Mouse (Mus musculus) thymus, adult 2 months (tissue): ENCODE measurements around the gene Atg13. TPM values are rescaled to one million over a fixed set of nuclear protein-coding genes. Genes with fewer than 3 reads are reported as not detected.
A peak's percentile ranks its signal among the peaks of the same experiment; 100 is the strongest.
"Not testable (repeated sequence)": the region's sequence is repeated elsewhere in the genome, so short reads cannot be mapped to it uniquely, and the experiment has no call there.

Experiments
- DNase-seq: peaks from one replicate; pipeline ENCODE4 v3.0.0; 2021
- H3K27ac ChIP-seq: fragments of 200-500 bp; 2 replicates; pipeline ENCODE4 v1.5.1; 2012; ENCODE audit warnings: low read length, control low read depth; ENCODE audit not compliant: control insufficient read depth, insufficient read depth
- H3K27me3 ChIP-seq: fragments of 200-500 bp; 2 replicates; pipeline ENCODE4 v1.6.1; 2012; ENCODE audit warnings: mild to moderate bottlenecking, low read length, moderate library complexity, mixed read lengths; ENCODE audit not compliant: control insufficient read depth, insufficient read depth
- H3K36me3 ChIP-seq: fragments of 200-500 bp; 2 replicates; pipeline ENCODE4 v1.6.1; 2012; ENCODE audit warnings: mild to moderate bottlenecking, low read length, moderate library complexity; ENCODE audit not compliant: control insufficient read depth, insufficient read depth
- H3K4me1 ChIP-seq: fragments of 200-500 bp; replicated peaks from 2 replicates; pipeline ENCODE4 v1.6.1; 2012; ENCODE audit warnings: low read length; ENCODE audit not compliant: control insufficient read depth, insufficient read depth
- H3K4me3 ChIP-seq: fragments of 200-500 bp; 2 replicates; pipeline ENCODE4 v1.5.1; 2012; ENCODE audit warnings: mild to moderate bottlenecking, low read length, control low read depth, moderate library complexity; ENCODE audit not compliant: control insufficient read depth, insufficient read depth
- CTCF ChIP-seq: fragments of 200-500 bp; IDR thresholded peaks from 2 replicates; pipeline ENCODE4 v1.5.1; 2012; ENCODE audit warnings: mild to moderate bottlenecking, control low read depth, low read length, moderate library complexity, borderline replicate concordance; ENCODE audit not compliant: control insufficient read depth, poor library complexity, insufficient read depth; ENCODE audit errors: extremely low read depth
- POLR2A ChIP-seq: fragments of 200-500 bp; IDR thresholded peaks from 2 replicates; pipeline ENCODE4 v1.6.1; 2012; ENCODE audit warnings: mild to moderate bottlenecking, low read length, control low read depth, moderate library complexity; ENCODE audit not compliant: control insufficient read depth, poor library complexity, insufficient read depth; ENCODE audit errors: extremely low read depth
- WGBS: fragments of 180-500 bp; shearing (Covaris S2); methylation state at CpG from one replicate; pipeline ENCODE4 v1.1.7; 2018; 5-methylcytosine and 5-hydroxymethylcytosine counted together
- polyA plus RNA-seq: library from polyadenylated mRNA; depleted of rRNA; stranded (reverse); fragments of >200 nt; gene quantifications from 2 replicates; pipeline ENCODE4 v1.2.3, GENCODE M21; 2012

Gene Atg13
- polyA plus RNA-seq, 1 experiment: 50.4 TPM

DNA sequence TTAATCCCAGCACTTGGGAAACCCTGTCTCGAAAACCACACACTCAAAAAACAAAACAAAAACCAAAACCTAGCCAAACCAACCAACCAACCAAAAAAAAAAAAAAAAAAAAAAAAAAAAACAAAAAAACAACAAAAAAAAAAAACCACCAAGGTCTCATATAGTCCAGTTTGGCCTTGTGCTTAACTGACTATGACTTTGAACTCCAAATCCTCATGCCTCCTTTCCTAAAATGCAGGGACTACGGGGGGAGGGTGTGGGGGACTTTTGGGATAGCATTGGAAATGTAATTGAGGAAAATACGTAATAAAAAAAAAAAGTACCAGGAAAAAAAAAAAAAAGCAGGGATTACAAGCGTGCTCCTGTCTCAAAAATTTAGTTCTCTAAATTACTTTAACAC is 19.2 kb upstream of the Atg13 start:
- DNase-seq: no peak
- Histone ChIP-seq H3K4me3 (no peak overlapping the region), H3K4me1 (no peaks in the 10 kb centered on the region), H3K36me3 (no peaks in the 10 kb centered on the region), H3K27ac (no peak overlapping the region), H3K27me3 (no peaks in the 10 kb centered on the region)
- TF ChIP-seq CTCF (no peak), POLR2A (no peak)
- WGBS: 30% methylated on average over 4 of the region's 4 CpGs

DNA sequence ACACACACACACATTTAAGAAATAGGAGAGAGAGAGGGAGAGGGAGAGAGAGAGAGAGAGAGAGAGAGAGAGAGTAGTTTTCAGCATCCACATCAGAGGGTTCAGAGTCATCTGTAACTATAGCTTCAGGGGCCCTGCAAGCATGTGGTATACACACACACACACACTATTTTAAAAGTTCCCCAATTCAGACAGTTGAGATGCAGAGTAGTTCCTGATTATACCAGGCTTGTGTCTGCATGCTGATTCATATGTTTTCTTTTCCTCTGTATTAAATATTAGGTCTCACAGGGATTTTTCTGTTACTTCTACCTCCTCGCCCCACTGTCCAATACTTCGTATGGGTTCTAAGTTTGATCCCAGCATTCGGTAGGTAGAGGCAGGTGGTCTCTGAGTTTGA is 16.6 kb upstream of the Atg13 start:
- H3K36me3 ChIP-seq: no peaks in the 10 kb centered on the region
- H3K4me1 ChIP-seq: no peaks in the 10 kb centered on the region
- no peaks in the 10 kb centered on the region for H3K27me3 ChIP-seq
- H3K4me3 ChIP-seq: no peak overlapping the region
- H3K27ac ChIP-seq: no peak overlapping the region
- WGBS: 78% methylated on average over 3 of the region's 3 CpGs
- TF ChIP-seq POLR2A (no peak), CTCF (no peak)
- DNase-seq: no peak

DNA sequence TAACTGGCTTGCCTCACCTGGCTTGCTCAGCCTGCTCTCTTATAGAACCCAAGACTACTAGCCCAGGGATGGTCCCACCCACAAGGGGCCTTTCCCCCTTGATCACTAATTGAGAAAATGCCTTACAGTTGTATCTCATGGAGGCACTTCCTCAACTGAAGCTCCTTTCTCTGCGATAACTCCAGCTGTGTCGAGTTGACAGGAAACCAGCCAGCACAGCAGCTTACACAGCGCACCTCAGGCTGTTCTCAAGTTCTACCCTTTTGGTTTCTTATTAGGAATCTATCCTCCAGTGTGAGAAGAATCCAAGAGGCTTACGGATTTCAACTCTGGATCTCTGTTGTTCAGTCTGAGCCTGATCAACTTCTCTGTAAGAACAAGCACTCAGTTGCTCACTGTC is 15.1 kb upstream of the Atg13 start:
- WGBS: 12% methylated on average over 4 of the region's 4 CpGs
- DNase-seq: peak; percentile 27
- H3K27ac ChIP-seq, H3K36me3 ChIP-seq, H3K4me1 ChIP-seq, H3K27me3 ChIP-seq, H3K4me3 ChIP-seq: not testable (repeated sequence)

DNA sequence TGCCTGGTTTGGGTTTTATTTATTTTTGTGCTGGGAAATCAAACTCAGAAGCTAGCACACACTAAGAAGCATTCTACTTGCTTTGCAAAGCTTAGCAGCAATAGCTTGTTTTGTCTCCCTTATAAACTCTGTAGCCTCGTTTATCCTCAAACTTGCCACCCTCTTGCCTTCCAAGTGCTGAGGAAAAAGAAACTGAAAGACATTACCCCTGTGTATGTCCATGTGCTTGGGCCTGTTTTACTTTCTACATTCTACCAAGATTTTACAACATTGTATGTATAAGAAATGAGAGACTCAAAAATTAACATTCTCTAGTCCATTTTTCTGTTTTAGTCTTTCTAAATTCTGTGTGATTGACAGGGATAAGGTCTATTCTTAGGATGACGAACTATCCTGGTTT is 14.3 kb upstream of the Atg13 start:
- no peaks in the 10 kb centered on the region for H3K4me1 ChIP-seq
- H3K27ac ChIP-seq: no peak overlapping the region
- DNase-seq: no peak
- no peak overlapping the region for H3K4me3 ChIP-seq
- no peaks in the 10 kb centered on the region for H3K36me3 ChIP-seq
- 70% methylated on average over 2 of the region's 2 CpGs for WGBS
- TF ChIP-seq POLR2A (no peak), CTCF (no peak)
- H3K27me3 ChIP-seq: no peaks in the 10 kb centered on the region

DNA sequence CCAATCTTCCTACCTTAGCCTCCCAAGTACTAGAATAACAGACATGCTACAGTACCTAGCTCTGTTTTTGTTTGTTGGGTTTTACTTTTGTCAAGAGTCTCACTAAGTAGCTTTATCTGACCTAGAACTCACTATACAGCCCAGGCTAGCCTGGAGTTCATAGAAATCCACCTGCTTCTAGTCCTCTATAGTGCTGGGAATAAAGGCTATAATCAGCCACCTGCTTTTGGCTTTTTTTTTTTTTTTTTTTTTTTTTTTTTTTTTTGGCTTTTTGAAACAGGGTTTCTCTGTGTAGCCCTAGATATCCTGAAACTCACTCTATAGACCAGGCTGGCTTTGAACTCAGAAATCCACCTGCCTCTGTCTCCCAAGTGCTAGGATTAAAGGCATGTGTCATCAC is 13.6 kb upstream of the Atg13 start:
- no peak for DNase-seq
- TF ChIP-seq POLR2A (no peak), CTCF (no peak)
- Histone ChIP-seq H3K4me1 (no peaks in the 10 kb centered on the region), H3K4me3 (no peak overlapping the region), H3K27ac (no peak overlapping the region), H3K36me3 (no peaks in the 10 kb centered on the region), H3K27me3 (no peaks in the 10 kb centered on the region)

DNA sequence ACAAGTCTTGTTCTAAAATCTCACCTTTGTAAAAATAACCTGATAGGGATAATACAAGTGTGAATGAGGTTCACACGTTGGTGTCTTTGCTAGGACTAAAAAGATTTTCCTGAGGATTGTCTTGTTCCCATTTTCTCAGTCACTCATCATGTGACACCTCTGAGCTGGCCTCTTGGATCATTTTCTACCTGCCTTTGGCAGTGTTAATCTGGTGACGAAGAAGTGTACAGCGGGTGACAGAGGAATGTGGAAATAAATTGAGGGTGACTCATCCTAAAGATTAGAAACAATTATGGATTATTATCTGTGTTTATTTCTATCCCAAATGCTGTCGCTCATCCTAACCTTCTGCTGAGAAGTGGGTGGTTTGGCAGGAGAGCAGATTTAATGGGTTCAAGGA is 13.0 kb upstream of the Atg13 start:
- no peak overlapping the region for H3K27ac ChIP-seq
- no peak for TF ChIP-seq CTCF
- TF ChIP-seq POLR2A: no peak
- H3K36me3 ChIP-seq: no peaks in the 10 kb centered on the region
- WGBS: 93% methylated on average over 4 of the region's 4 CpGs
- H3K27me3 ChIP-seq: no peaks in the 10 kb centered on the region
- no peak overlapping the region for H3K4me3 ChIP-seq
- H3K4me1 ChIP-seq: no peaks in the 10 kb centered on the region
- DNase-seq: no peak

DNA sequence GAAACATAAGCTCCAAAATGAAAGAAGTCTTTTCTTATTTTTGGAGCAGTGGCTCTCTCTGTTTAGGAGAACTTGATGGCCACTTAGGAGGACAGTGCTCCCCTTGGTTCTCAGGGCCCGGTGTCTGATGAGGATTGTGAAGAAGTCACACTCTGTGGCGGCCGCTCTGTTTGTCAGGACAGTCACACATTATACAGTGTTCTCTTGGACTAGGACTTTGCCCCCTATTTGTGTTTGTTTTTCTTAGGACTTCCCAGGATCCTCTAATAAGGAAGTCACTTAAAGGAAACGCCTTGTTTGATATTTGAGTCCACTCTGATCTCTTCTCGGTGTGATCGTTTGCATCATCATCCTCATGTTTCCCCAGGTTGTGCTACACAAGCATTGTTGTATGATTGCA is 7.9 kb upstream of the Atg13 start:
- TF ChIP-seq POLR2A (no peak), CTCF (no peak)
- 95% methylated on average over 6 of the region's 6 CpGs for WGBS
- H3K27ac ChIP-seq: no peak overlapping the region
- H3K4me3 ChIP-seq: no peak overlapping the region
- H3K4me1 ChIP-seq: no peaks in the 10 kb centered on the region
- no peaks in the 10 kb centered on the region for H3K27me3 ChIP-seq
- DNase-seq: no peak
- H3K36me3 ChIP-seq: no peaks in the 10 kb centered on the region
